Mouse (Mus musculus): ENCODE data around the gene Dnase1. TPM values are rescaled to one million over a fixed set of nuclear protein-coding genes. Genes with fewer than 3 reads are reported as not detected.
A peak's percentile ranks its signal among the peaks of the same experiment; 100 is the strongest.
"Not testable (repeated sequence)": the region's sequence is repeated elsewhere in the genome, so short reads cannot be mapped to it uniquely, and the experiment has no call there.

Dnase1 gene
- total RNA-seq, 2 experiments from 2014 or later = not detected

- intact Hi-C loops (cut with DNase I) = no loop called here
- DNase-seq (ENCODE audit: extremely low spot score in 1 of 2, low spot score in 2 of 2) = no peak
Measured at GRCm38 (mm10) chr16:4040206-4040605, 3.5 kb downstream of the Dnase1 start.

GRCm38 (mm10) chr16:4041646-4042045 lies 4.9 kb downstream of the Dnase1 start:
- no peak for DNase-seq (ENCODE audit: extremely low spot score in 1 of 2, low spot score in 2 of 2)
- intact Hi-C loops (cut with DNase I) = no loop called here

- no peak for DNase-seq (ENCODE audit: extremely low spot score in 1 of 2, low spot score in 2 of 2)
- intact Hi-C loops (cut with DNase I) = no loop called here
Measured at GRCm38 (mm10) chr16:4044093-4044492, 7.4 kb downstream of the Dnase1 start.

- intact Hi-C loops (cut with DNase I) = no loop called here
- DNase-seq (ENCODE audit: extremely low spot score in 1 of 2, low spot score in 2 of 2) = no peak
Measured at GRCm38 (mm10) chr16:4045524-4045923, 8.8 kb downstream of the Dnase1 start.

GRCm38 (mm10) chr16:4052601-4053000 lies 15.9 kb downstream of the Dnase1 start:
- intact Hi-C loops (cut with DNase I) = no loop called here
- DNase-seq (ENCODE audit: extremely low spot score in 1 of 2, low spot score in 2 of 2) = no peak

- intact Hi-C loops (cut with DNase I) = no loop called here
- DNase-seq (ENCODE audit: extremely low spot score in 1 of 2, low spot score in 2 of 2) = no peak
Measured at GRCm38 (mm10) chr16:4053811-4054210, 17.1 kb downstream of the Dnase1 start.

GRCm38 (mm10) chr16:4064945-4065344 lies 28.2 kb downstream of the Dnase1 start:
- DNase-seq (ENCODE audit: extremely low spot score in 1 of 2, low spot score in 2 of 2) = no peak
- intact Hi-C loops (cut with DNase I) = loop anchor here (5.0 kb wide), 1 partner anchor 222 kb away; no protein-coding TSS in a partner anchor

GRCm38 (mm10) chr16:4068588-4068987 lies 31.8 kb downstream of the Dnase1 start:
- intact Hi-C loops (cut with DNase I) = loop anchor here (5.0 kb wide), 1 partner anchor 219 kb away; no protein-coding TSS in a partner anchor
- peak; percentile 26 to 72 for DNase-seq (ENCODE audit: extremely low spot score in 1 of 2, low spot score in 2 of 2)

GRCm38 (mm10) chr16:4074297-4074696 lies 37.6 kb downstream of the Dnase1 start:
- intact Hi-C loops (cut with DNase I) = no loop called here
- no peak for DNase-seq (ENCODE audit: extremely low spot score in 1 of 2, low spot score in 2 of 2)

GRCm38 (mm10) chr16:4074836-4075235 lies 38.1 kb downstream of the Dnase1 start:
- DNase-seq (ENCODE audit: extremely low spot score in 1 of 2, low spot score in 2 of 2) = no peak
- intact Hi-C loops (cut with DNase I) = loop anchor here (5.0 kb wide), 1 partner anchor 137 kb away; the partner anchor contains the start of gene Crebbp

GRCm38 (mm10) chr16:4077384-4078061 lies 40.8 kb downstream of the Dnase1 start, which contains the start of gene Trap1:
Gene Trap1, minus strand, starts transcription at chr16:4077827.
- intact Hi-C loops (cut with DNase I) = loop anchor here (5.0 kb wide), 1 partner anchor 135 kb away; the partner anchor contains the start of gene Crebbp
- peak; percentile 93 to 95 for DNase-seq (ENCODE audit: extremely low spot score in 1 of 2, low spot score in 2 of 2)

GRCm38 (mm10) chr16:4078302-4078701 lies 41.6 kb downstream of the Dnase1 start:
- intact Hi-C loops (cut with DNase I) = loop anchor here (5.0 kb wide), 1 partner anchor 134 kb away; the partner anchor contains the start of gene Crebbp

GRCm38 (mm10) chr16:4079656-4080055 lies 42.9 kb downstream of the Dnase1 start:
- DNase-seq (ENCODE audit: extremely low spot score in 1 of 2, low spot score in 2 of 2) = no peak
- intact Hi-C loops (cut with DNase I) = loop anchor here (5.0 kb wide), 1 partner anchor 133 kb away; the partner anchor contains the start of gene Crebbp

More at GRCm38 (mm10) chr16:4078302-4078701, 41.6 kb downstream of the Dnase1 start:
- DNase-seq (ENCODE audit: extremely low spot score in 1 of 2, low spot score in 2 of 2) = not testable (repeated sequence)

GRCm38 (mm10) chr16:4080419-4080818 lies 43.7 kb downstream of the Dnase1 start:
- DNase-seq (ENCODE audit: extremely low spot score in 1 of 2, low spot score in 2 of 2); intact Hi-C loops (cut with DNase I): not testable (repeated sequence)

GRCm38 (mm10) chr16:4085051-4085450 lies 48.3 kb downstream of the Dnase1 start:
- intact Hi-C loops (cut with DNase I) = no loop called here
- DNase-seq (ENCODE audit: extremely low spot score in 1 of 2, low spot score in 2 of 2) = no peak

GRCm38 (mm10) chr16:4085851-4086387 lies 49.2 kb downstream of the Dnase1 start:
- no peak for DNase-seq (ENCODE audit: extremely low spot score in 1 of 2, low spot score in 2 of 2)
- intact Hi-C loops (cut with DNase I) = no loop called here

GRCm38 (mm10) chr16:4087214-4087913 lies 50.6 kb downstream of the Dnase1 start:
- intact Hi-C loops (cut with DNase I) = no loop called here
- DNase-seq (ENCODE audit: extremely low spot score in 1 of 2, low spot score in 2 of 2) = no peak

Measured in left cerebral cortex, postnatal 10 days (tissue).